Mouse (Mus musculus): ENCODE data around the gene AC140267.1. TPM values are rescaled to one million over a fixed set of nuclear protein-coding genes. Genes with fewer than 3 reads are reported as not detected.

Gene AC140267.1
- polyA plus RNA-seq, 1 experiment, result not detected

DNA sequence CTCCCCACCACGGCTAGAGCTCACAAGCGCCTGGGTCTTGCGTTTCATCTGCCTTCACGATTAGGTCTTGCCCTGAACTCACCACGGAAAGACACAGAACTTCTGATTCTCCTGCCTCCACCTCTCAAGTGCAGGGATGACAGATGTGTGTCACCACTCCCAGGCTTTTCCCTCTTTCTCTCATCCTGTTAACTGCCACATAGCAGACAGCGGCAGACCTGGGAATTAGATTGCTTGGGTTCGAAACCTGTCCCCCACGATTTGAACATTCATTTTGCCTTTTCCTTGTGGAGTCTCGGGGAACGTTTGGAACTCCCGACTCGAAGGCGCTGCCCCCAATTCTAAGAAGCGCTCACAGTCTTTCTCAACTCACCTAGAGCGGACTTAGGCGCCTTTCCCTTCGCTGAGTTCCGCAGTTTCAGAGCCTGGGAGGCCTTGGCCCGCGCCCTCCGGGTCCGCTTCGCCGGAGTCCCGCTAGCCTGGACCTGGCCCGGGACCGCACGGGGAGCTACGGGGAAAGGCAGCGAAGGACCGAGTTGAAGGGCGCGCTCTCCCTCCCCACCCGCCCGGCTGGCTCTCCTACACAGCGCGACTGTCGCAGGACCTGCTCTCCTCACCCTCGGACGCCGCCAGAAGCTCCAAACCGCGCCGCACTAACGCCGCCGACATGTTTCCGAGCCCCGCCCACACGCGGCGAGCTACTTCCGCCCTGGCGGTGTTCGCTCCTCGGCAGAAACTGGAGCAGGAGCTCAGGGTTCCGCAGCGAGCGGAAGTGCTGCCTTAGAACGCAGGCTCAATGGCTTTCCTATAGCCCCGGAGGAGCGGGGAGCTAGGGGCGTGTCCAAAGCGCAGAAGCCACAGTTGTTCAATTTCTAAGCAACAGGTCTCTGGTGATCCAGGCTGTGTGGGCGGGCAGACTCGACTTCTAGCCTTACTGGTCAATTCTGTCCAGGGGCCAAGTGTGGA lies 28.3 kb downstream of the AC140267.1 start, which contains the start of gene Rps19bp1:
TSS of gene Rps19bp1 (minus strand) at position 706 of the 966 bp plus-strand sequence.
- Histone ChIP-seq H3K27me3 (replicated peaks; ENCODE audit: control insufficient read depth, insufficient read depth, low read length) (no peaks in the 10 kb centered on the region), H3K4me1 (ENCODE audit: control insufficient read depth, insufficient read depth, low read length) (peaks cover 11% of the 10 kb centered on the region; the same call in 1 of the 2 replicates), H3K27ac (ENCODE audit: insufficient read depth, low read depth, low read length) (peak within 1 kb of the TSS; percentile 75), H3K36me3 (ENCODE audit: control insufficient read depth, insufficient read depth, low read length) (no peaks in the 10 kb centered on the region), H3K4me3 (ENCODE audit: insufficient read depth, low read depth, low read length) (peak within 1 kb of the TSS; percentile 85)
- peak; percentile 32 for TF ChIP-seq POLR2A (IDR thresholded peaks at IDR 0.05; ENCODE audit: low read depth, low read length)
- no peak for TF ChIP-seq CTCF (conservative IDR thresholded peaks at IDR 0.05; ENCODE audit: insufficient read depth, insufficient read length, low read depth, low read length)
- peak; percentile 93 for DNase-seq
- under 1% methylated on average over 66 of the region's 66 CpGs for WGBS

DNA sequence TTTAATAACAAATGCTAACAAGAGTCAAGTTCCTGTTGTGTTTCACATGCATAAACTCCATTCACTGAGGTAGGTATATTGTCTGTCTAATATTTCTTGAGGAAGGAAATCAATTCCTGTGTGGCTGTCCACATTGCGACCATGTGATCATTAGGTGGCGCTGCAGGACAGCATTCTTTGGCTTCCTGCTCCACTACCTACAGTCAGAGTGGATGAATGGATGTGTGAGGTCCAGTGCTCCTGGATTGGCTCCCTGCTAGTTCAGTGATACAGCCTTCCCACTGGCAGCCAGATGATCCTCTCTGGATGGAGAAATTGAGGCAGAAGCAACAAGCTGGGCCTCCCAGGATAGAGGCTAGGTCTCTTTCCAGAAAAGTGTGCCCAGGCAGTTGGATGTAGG lies 30.6 kb downstream of the AC140267.1 start:
- H3K27ac ChIP-seq (ENCODE audit: insufficient read depth, low read depth, low read length), result no peak overlapping the region
- peaks cover 11% of the 10 kb centered on the region; the same call in 1 of the 2 replicates for H3K4me1 ChIP-seq (ENCODE audit: control insufficient read depth, insufficient read depth, low read length)
- H3K36me3 ChIP-seq (ENCODE audit: control insufficient read depth, insufficient read depth, low read length), result no peaks in the 10 kb centered on the region
- TF ChIP-seq POLR2A (IDR thresholded peaks at IDR 0.05; ENCODE audit: low read depth, low read length), result no peak
- TF ChIP-seq CTCF (conservative IDR thresholded peaks at IDR 0.05; ENCODE audit: insufficient read depth, insufficient read length, low read depth, low read length), result peak; percentile 99
- DNase-seq, result peak; percentile 89
- no peak overlapping the region for H3K4me3 ChIP-seq (ENCODE audit: insufficient read depth, low read depth, low read length)
- WGBS, result 0% methylated on average over 2 of the region's 2 CpGs
- no peaks in the 10 kb centered on the region for H3K27me3 ChIP-seq (replicated peaks; ENCODE audit: control insufficient read depth, insufficient read depth, low read length)

DNA sequence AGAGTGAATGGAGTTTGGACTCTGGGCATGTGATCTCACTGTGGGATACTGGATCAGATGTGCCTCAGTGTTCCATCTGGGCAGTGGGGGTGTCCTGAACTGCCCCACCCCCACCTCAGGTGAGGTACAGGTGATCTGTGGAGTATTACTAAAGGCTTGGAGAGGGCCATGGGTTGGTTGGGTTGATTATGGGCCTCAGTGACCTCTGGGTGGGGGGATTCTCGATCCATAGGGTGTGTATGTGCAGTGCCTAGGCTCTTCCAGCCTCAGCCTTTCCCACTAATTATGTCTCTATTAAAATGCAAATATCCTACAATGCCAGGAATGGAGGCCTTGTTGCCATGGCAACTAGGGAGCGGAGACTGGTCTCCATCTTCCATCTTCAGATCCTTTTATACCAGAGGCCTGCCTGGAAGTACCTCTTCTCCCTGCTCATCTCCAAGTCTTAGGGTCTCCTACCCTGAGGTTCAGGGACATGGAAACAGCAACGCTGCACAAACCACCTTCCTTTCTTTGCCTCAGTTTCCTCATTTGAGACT lies 36.3 kb downstream of the AC140267.1 start:
- no peak for DNase-seq
- TF ChIP-seq POLR2A (IDR thresholded peaks at IDR 0.05; ENCODE audit: low read depth, low read length) (no peak), CTCF (conservative IDR thresholded peaks at IDR 0.05; ENCODE audit: insufficient read depth, insufficient read length, low read depth, low read length) (no peak)
- Histone ChIP-seq H3K4me1 (ENCODE audit: control insufficient read depth, insufficient read depth, low read length) (no peaks in the 10 kb centered on the region), H3K27ac (ENCODE audit: insufficient read depth, low read depth, low read length) (no peak overlapping the region), H3K27me3 (replicated peaks; ENCODE audit: control insufficient read depth, insufficient read depth, low read length) (no peaks in the 10 kb centered on the region), H3K36me3 (ENCODE audit: control insufficient read depth, insufficient read depth, low read length) (no peaks in the 10 kb centered on the region), H3K4me3 (ENCODE audit: insufficient read depth, low read depth, low read length) (no peak overlapping the region)
- WGBS, result 82% methylated on average over 3 of the region's 3 CpGs

DNA sequence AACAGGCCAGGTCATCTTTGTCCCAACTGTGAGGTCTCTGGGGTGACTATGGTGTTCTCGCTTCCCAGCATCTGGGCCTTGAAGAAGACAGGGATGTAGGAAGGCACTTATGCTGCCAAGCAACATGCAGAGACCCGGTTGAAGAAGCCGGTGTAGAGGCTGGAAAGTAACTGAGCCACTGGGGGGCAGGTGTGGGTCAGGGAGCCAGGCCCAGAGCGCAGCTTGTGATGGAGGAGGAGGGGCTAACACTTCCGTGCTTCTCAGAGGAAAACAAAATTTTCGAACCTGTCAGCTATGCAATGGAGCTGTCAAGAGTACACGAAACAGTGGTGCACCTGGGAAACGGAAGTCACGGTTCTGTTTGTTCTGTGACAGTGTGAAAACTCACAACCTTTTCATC lies 41.5 kb downstream of the AC140267.1 start:
- H3K27ac ChIP-seq (ENCODE audit: insufficient read depth, low read depth, low read length), result no peak overlapping the region
- H3K27me3 ChIP-seq (replicated peaks; ENCODE audit: control insufficient read depth, insufficient read depth, low read length), result no peaks in the 10 kb centered on the region
- TF ChIP-seq CTCF (conservative IDR thresholded peaks at IDR 0.05; ENCODE audit: insufficient read depth, insufficient read length, low read depth, low read length), result no peak
- TF ChIP-seq POLR2A (IDR thresholded peaks at IDR 0.05; ENCODE audit: low read depth, low read length), result no peak
- DNase-seq, result no peak
- WGBS, result 43% methylated on average over 9 of the region's 9 CpGs
- H3K4me1 ChIP-seq (ENCODE audit: control insufficient read depth, insufficient read depth, low read length), result no peaks in the 10 kb centered on the region
- no peak overlapping the region for H3K4me3 ChIP-seq (ENCODE audit: insufficient read depth, low read depth, low read length)
- no peaks in the 10 kb centered on the region for H3K36me3 ChIP-seq (ENCODE audit: control insufficient read depth, insufficient read depth, low read length)

DNA sequence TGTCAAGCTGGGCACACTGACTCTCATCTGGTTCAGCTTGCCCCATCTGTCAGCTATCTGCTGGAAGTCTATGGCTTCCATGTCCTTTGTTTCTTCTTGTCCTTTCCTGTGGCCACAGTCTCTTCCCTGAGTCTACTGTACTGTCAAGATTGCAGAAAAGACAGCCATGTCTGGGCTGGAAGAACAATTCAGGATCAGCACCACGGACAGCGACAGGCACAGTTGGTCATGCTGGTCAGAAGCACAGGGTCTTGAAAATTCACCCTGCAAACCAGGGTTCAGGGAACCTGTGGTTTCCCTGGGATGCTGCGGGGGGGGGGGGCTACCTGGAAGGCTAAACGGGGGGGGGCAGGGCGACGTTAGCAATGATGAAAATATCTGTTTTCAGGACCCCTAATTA lies 42.0 kb downstream of the AC140267.1 start:
- WGBS, result under 1% methylated on average over 6 of the region's 6 CpGs
- H3K36me3 ChIP-seq (ENCODE audit: control insufficient read depth, insufficient read depth, low read length), result no peaks in the 10 kb centered on the region
- TF ChIP-seq POLR2A (IDR thresholded peaks at IDR 0.05; ENCODE audit: low read depth, low read length) (no peak), CTCF (conservative IDR thresholded peaks at IDR 0.05; ENCODE audit: insufficient read depth, insufficient read length, low read depth, low read length) (no peak)
- no peaks in the 10 kb centered on the region for H3K4me1 ChIP-seq (ENCODE audit: control insufficient read depth, insufficient read depth, low read length)
- no peaks in the 10 kb centered on the region for H3K27me3 ChIP-seq (replicated peaks; ENCODE audit: control insufficient read depth, insufficient read depth, low read length)
- H3K27ac ChIP-seq (ENCODE audit: insufficient read depth, low read depth, low read length), result no peak overlapping the region
- peak; percentile 44 for DNase-seq
- H3K4me3 ChIP-seq (ENCODE audit: insufficient read depth, low read depth, low read length), result no peak overlapping the region

DNA sequence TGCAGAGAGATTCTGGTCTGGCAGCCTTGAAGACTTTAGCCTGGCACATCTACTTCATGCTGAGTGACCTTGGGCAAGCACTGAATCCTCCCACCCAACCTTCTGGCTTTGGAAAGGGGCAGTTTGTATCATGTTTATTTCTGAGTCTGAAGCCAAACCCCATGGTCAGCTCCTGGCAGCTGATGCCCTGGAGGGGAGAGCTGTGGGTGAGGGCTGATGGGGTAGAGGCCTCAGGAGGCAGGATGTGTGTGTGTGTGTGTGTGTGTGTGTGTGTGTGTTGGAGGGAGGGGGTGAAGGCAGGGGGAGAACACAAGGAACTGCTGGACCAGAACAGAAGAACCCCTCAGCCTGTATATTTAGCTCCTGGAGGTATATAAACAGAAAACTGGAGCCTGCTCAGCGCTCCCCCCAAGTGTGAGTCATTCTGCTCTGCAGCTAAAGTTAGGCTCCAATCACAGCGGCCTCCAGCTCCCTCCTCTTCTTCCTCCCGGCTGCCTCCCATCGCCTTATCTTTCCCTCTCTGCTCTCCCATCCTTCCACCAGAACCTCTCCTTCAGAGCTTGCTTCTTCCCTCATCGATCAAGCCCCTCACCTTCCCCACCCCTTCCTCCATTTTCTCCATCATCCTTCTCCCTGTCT lies 42.6 kb downstream of the AC140267.1 start:
- Histone ChIP-seq H3K36me3 (ENCODE audit: control insufficient read depth, insufficient read depth, low read length) (no peaks in the 10 kb centered on the region), H3K4me1 (ENCODE audit: control insufficient read depth, insufficient read depth, low read length) (no peaks in the 10 kb centered on the region), H3K4me3 (ENCODE audit: insufficient read depth, low read depth, low read length) (no peak overlapping the region), H3K27me3 (replicated peaks; ENCODE audit: control insufficient read depth, insufficient read depth, low read length) (no peaks in the 10 kb centered on the region), H3K27ac (ENCODE audit: insufficient read depth, low read depth, low read length) (no peak overlapping the region)
- 66% methylated on average over 5 of the region's 5 CpGs for WGBS
- DNase-seq, result no peak
- TF ChIP-seq CTCF (conservative IDR thresholded peaks at IDR 0.05; ENCODE audit: insufficient read depth, insufficient read length, low read depth, low read length) (no peak), POLR2A (IDR thresholded peaks at IDR 0.05; ENCODE audit: low read depth, low read length) (no peak)

DNA sequence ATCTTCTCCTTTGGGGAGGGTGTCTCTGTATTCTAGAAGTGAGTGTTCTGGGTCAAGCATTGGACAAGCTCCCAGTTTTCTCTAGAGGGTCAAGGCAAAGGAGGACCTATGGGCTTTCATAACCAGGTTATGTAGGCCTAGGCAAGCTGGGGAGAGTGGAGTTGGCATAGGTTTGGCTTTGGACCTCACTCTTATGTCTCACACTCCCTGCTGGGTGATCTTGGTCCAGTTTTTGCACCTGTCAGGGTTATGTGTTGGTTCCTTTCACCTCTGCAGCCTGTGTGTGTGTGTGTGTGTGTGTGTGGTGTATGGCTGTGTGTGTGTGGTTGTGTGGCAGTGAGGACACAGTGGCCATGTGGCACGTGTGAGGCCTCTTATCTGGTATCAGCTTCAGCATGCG lies 43.4 kb downstream of the AC140267.1 start:
- H3K4me3 ChIP-seq (ENCODE audit: insufficient read depth, low read depth, low read length), result no peak overlapping the region
- no peaks in the 10 kb centered on the region for H3K4me1 ChIP-seq (ENCODE audit: control insufficient read depth, insufficient read depth, low read length)
- DNase-seq, result no peak
- TF ChIP-seq CTCF (conservative IDR thresholded peaks at IDR 0.05; ENCODE audit: insufficient read depth, insufficient read length, low read depth, low read length) (no peak), POLR2A (IDR thresholded peaks at IDR 0.05; ENCODE audit: low read depth, low read length) (no peak)
- H3K27ac ChIP-seq (ENCODE audit: insufficient read depth, low read depth, low read length), result no peak overlapping the region
- WGBS, result 76% methylated on average over 2 of the region's 2 CpGs
- no peaks in the 10 kb centered on the region for H3K27me3 ChIP-seq (replicated peaks; ENCODE audit: control insufficient read depth, insufficient read depth, low read length)
- H3K36me3 ChIP-seq (ENCODE audit: control insufficient read depth, insufficient read depth, low read length), result no peaks in the 10 kb centered on the region
